Mouse (Mus musculus): ENCODE results near the gene Ppfibp1. TPM values are rescaled to one million over a fixed set of nuclear protein-coding genes. Genes with fewer than 3 reads are reported as not detected.

Ppfibp1 gene
- 27.3 and 43.5 TPM in 2 replicates for polyA plus RNA-seq (2015; fragmentation: Nextera tagmentation; extraction: Ambion mirVana)

GRCm38 (mm10) chr6:146887958-146888659, at the start of gene Ppfibp1:
Ppfibp1 (plus strand) TSS chr6:146888487.

GRCm38 (mm10) chr6:146850050-146850449, 38.2 kb upstream of the Ppfibp1 start, which contains the start of gene Smco2:
Smco2 (plus strand) TSS chr6:146850104.

DNA sequence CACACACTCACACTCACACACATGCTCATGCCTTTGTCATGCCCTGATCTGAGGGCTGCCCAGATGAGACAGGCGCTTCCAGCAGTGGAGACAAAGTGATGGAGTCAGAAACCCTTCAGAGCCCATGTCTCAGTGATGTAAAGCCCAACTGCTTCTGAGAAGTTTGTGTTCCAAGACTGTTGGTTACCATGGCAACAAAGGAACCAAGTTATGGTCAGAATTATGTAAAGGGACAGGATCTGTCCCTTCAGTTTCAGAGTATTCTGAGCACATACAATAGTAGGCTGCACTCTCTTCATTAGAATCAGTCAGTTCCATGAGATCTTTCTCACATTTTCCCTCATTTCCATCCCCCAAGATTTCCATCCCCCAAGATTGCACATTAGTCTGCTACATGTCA, 66.0 kb downstream of the Ppfibp1 start, which contains the start of gene 1700034J05Rik:
TSS of gene 1700034J05Rik (minus strand) at position 165 of the 400 bp plus-strand sequence.

GRCm38 (mm10) chr6:147032303-147032925, 144.1 kb downstream of the Ppfibp1 start, which contains the start of gene Rep15:
Rep15 (plus strand) TSS chr6:147032584.

GRCm38 (mm10) chr6:147042291-147043290, 154.3 kb downstream of the Ppfibp1 start, which contains the start of gene Mrps35:
Mrps35 (plus strand) TSS chr6:147042764.

Other genes starting within 250 kb of the Ppfibp1 start
- gene Med21, start 245.9 kb upstream of the Ppfibp1 start, polyA plus RNA-seq (2015; fragmentation: Nextera tagmentation; extraction: Ambion mirVana) = 236 and 358 TPM in 2 replicates
- gene Tm7sf3, start 245.7 kb upstream of the Ppfibp1 start, polyA plus RNA-seq (2015; fragmentation: Nextera tagmentation; extraction: Ambion mirVana) = 45.0 and 58.4 TPM in 2 replicates
- 9.8 and 9.9 TPM in 2 replicates for gene Stk38l, start 163.5 kb upstream of the Ppfibp1 start, polyA plus RNA-seq (2015; fragmentation: Nextera tagmentation; extraction: Ambion mirVana)
- 2.2 and 3.0 TPM in 2 replicates for gene Arntl2, start 92.4 kb upstream of the Ppfibp1 start, polyA plus RNA-seq (2015; fragmentation: Nextera tagmentation; extraction: Ambion mirVana)
- gene Smco2, start 38.4 kb upstream of the Ppfibp1 start, polyA plus RNA-seq (2015; fragmentation: Nextera tagmentation; extraction: Ambion mirVana) = not detected in 2 replicates
- 0.19 TPM in 1 of 2 replicates, not detected in the other for gene 1700034J05Rik, start 65.9 kb downstream of the Ppfibp1 start, polyA plus RNA-seq (2015; fragmentation: Nextera tagmentation; extraction: Ambion mirVana)
- gene Rep15, start 144.1 kb downstream of the Ppfibp1 start, polyA plus RNA-seq (2015; fragmentation: Nextera tagmentation; extraction: Ambion mirVana) = 0.41 and 0.84 TPM in 2 replicates
- 71.5 and 102 TPM in 2 replicates for gene Mrps35, start 154.3 kb downstream of the Ppfibp1 start, polyA plus RNA-seq (2015; fragmentation: Nextera tagmentation; extraction: Ambion mirVana)
- 0.98 and 1.4 TPM in 2 replicates for gene Mansc4, start 198.5 kb downstream of the Ppfibp1 start, polyA plus RNA-seq (2015; fragmentation: Nextera tagmentation; extraction: Ambion mirVana)
- gene Klhl42, start 202.9 kb downstream of the Ppfibp1 start, polyA plus RNA-seq (2015; fragmentation: Nextera tagmentation; extraction: Ambion mirVana) = 4.9 and 7.0 TPM in 2 replicates

Data from adrenal gland, postnatal 0 days (tissue).